Mouse (Mus musculus) liver, embryonic 14.5 days (tissue): ENCODE measurements at regions not wholly inside any gene's neighbourhood (a gene's known extent, or its start where the extent isn't known, plus 50 kb on each side); places are given as distances from the start of the nearest gene placed in this dataset.

Experiments used
- CTCF ChIP-seq: IDR thresholded peaks from 2 replicates; pipeline ENCODE4 v1.5.1; 2016; ENCODE audit warnings: antibody characterized with exemption, low read depth, control low read depth
- EP300 ChIP-seq: IDR thresholded peaks from 2 replicates; pipeline ENCODE4 v1.6.1; 2016; ENCODE audit warnings: antibody characterized with exemption, low read depth

GRCm38 (mm10) chr5:116991461-116991860 lies 124.5 kb downstream of the Suds3 start:
- TF ChIP-seq CTCF (no peak), EP300 (no peak)
